Mouse (Mus musculus) liver, embryonic 16.5 days (tissue): Measurements from ENCODE around the gene Prrc2a. TPM values are rescaled to one million over a fixed set of nuclear protein-coding genes. Genes with fewer than 3 reads are reported as not detected.
A peak's percentile ranks its signal among the peaks of the same experiment; 100 is the strongest.

ENCODE experiments used
- ATAC-seq: fragments of 200-750 bp; cut with Nextera tagmentation; 2 replicates; pipeline ENCODE4 v1.8.0; 2017; ENCODE audit warnings: low read depth, mild to moderate bottlenecking, moderate number of reproducible peaks, moderate library complexity
- H3K27ac ChIP-seq: fragments of 300-500 bp; sonication (generic); 2 replicates; pipeline ENCODE4 v1.5.1; 2014; ENCODE audit warnings: mild to moderate bottlenecking, low read length
- H3K27me3 ChIP-seq: fragments of 300-500 bp; sonication (generic); 2 replicates; pipeline ENCODE4 v1.6.1; 2014; ENCODE audit warnings: low read depth, low read length, mixed read lengths; ENCODE audit not compliant: control insufficient read depth, insufficient read depth
- H3K36me3 ChIP-seq: fragments of 300-500 bp; sonication (generic); 2 replicates; pipeline ENCODE4 v1.6.1; 2014; ENCODE audit warnings: mild to moderate bottlenecking; ENCODE audit not compliant: control insufficient read depth, insufficient read depth
- H3K4me1 ChIP-seq: fragments of 300-500 bp; sonication (generic); 2 replicates; pipeline ENCODE4 v1.6.1; 2014; ENCODE audit warnings: low read depth, low read length, mixed read lengths; ENCODE audit not compliant: control insufficient read depth
- H3K4me2 ChIP-seq: fragments of 300-500 bp; sonication (generic); 2 replicates; pipeline ENCODE4 v1.6.1; 2014; ENCODE audit warnings: low read depth, low read length, mixed read lengths
- H3K4me3 ChIP-seq: fragments of 300-500 bp; sonication (generic); 2 replicates; pipeline ENCODE4 v1.5.1; 2014; ENCODE audit warnings: low read depth, mild to moderate bottlenecking, low read length
- H3K9ac ChIP-seq: fragments of 300-500 bp; sonication (generic); 2 replicates; pipeline ENCODE4 v1.6.1; 2014; ENCODE audit warnings: low read depth, low read length
- H3K9me3 ChIP-seq: fragments of 300-500 bp; sonication (generic); replicated peaks from 2 replicates; pipeline ENCODE4 v1.6.1; 2016; ENCODE audit warnings: low read length; ENCODE audit not compliant: control insufficient read depth
- WGBS: fragments of 180-500 bp; shearing (Covaris S2); extraction: QIAGEN DNeasy Blood & Tissue Kit; methylation state at CpG from one replicate; pipeline ENCODE4 v1.1.7; 2014; ENCODE audit not compliant: insufficient replicate concordance; 5-methylcytosine and 5-hydroxymethylcytosine counted together
- polyA plus RNA-seq: library from polyadenylated mRNA; unstranded; fragments of >200 nt; fragmentation: Nextera tagmentation; extraction: Ambion mirVana; gene quantifications from 2 replicates; pipeline ENCODE4 v1.2.1, GENCODE M21; 2015

Prrc2a gene
- polyA plus RNA-seq, result 38.4 and 45.0 TPM in 2 replicates

DNA sequence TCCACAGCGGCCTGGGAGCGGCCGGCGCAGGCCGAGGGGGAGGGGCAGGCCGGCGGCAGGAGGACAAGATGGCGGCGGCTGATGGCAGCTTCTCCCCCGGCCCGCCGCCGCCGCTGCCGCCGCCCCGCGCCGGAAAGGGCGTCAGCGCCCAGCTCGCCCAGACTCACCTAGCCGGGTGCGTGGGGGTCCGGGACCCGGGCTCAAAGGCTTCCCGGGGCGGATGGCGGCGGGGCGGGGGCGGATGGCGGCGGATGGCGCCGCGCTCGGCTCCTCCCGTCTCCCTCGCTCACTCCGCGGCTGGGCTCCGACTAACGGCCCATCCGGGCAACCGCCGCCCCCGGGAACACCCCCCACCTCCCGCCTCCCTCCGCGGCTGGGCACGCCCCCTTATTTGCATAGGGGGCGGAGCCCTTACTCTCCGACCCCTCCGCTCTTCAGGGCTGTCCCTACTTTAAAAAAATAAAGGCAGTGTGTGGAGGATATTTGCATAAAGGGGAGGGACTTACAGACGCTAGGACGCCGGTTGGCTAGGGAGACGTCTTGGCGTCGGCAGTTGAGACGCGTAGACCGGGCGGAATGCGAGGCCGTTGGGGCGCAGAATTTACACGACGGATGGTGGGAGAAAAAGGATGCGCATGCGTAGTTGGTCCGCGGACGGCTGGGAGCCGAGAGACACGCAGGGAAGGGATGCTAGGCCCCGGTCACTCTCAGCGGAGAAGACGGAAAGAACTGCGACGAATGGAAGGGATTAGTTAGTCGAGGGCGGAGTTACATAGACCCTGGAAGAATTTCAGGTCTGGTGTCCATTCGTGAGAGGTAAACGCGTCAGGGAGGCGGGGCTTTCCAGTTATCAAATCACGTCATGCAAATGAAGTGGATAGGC, at the start of gene Prrc2a:
Gene Prrc2a (minus strand): TSS at position 330 of the 883 bp plus-strand sequence.
- H3K9me3 ChIP-seq, result no peaks in the 10 kb centered on the region
- under 1% methylated on average over 62 of the region's 89 CpGs for WGBS
- peak within 1 kb of the TSS; percentile 92 for H3K9ac ChIP-seq
- ATAC-seq, result peak; percentile 95
- H3K27ac ChIP-seq, result peak within 1 kb of the TSS; percentile 98
- peak within 1 kb of the TSS; percentile 81 for H3K4me3 ChIP-seq
- H3K4me1 ChIP-seq, result peaks cover 25% of the 10 kb centered on the region
- H3K27me3 ChIP-seq, result no peaks in the 10 kb centered on the region
- H3K36me3 ChIP-seq, result peaks cover 24% of the 10 kb centered on the region
- peak within 1 kb of the TSS; percentile 90 for H3K4me2 ChIP-seq

DNA sequence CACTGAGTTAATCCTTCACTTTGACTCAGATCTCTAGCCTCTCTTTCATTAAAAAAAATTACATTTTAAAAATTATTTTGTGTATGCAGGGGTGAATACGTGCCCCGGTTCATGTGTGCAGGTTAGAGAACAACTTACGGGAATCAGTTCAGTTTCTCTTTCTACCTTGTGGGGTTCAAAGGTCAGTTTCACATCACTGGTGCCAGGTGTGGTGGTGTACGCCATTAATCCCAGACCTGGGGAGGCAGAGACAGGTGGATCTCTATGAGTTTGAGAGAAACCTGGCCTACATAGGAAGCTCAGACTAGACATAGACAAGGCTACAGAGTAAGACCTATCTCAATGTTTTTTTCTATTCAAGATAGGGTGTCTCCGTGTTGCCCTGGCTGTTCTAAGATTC, 48.4 kb upstream of the Prrc2a start:
- Histone ChIP-seq H3K27me3 (no peaks in the 10 kb centered on the region), H3K4me3 (no peak overlapping the region), H3K9me3 (no peaks in the 10 kb centered on the region), H3K4me2 (no peak overlapping the region), H3K4me1 (peaks cover 3% of the 10 kb centered on the region; the same call in 1 of the 2 replicates), H3K9ac (no peak overlapping the region), H3K36me3 (no peaks in the 10 kb centered on the region), H3K27ac (no peak overlapping the region)
- no peak for ATAC-seq
- 71% methylated on average over 5 of the region's 5 CpGs for WGBS

DNA sequence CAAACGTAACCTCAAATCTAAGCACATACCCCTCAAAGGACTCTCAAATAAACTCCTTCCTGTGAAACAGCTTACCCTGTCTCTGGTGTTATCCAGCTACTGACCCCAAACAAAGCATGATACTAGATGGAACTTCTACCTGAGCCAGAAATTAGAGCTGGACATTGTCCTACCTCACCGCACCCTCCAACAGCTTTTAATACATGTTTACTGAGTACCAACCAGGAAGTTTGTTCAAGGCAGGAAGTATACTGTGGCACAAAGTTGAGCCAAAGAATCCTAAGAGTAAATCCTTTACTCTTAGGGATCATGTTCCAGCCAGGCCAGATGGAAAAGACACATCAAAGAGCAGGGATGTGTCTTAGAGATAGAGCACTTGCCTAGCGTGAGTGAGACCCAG, 45.9 kb upstream of the Prrc2a start:
- WGBS, result 45% methylated on average over 3 of the region's 3 CpGs
- Histone ChIP-seq H3K4me1 (peaks cover 3% of the 10 kb centered on the region; the same call in 1 of the 2 replicates), H3K27ac (no peak overlapping the region), H3K36me3 (no peaks in the 10 kb centered on the region), H3K9ac (no peak overlapping the region), H3K4me3 (no peak overlapping the region), H3K27me3 (no peaks in the 10 kb centered on the region), H3K9me3 (no peaks in the 10 kb centered on the region), H3K4me2 (no peak overlapping the region)
- no peak for ATAC-seq

GRCm38 (mm10) chr17:35209785-35210535, 45.3 kb upstream of the Prrc2a start:
- WGBS, result 42% methylated on average over 12 of the region's 12 CpGs
- Histone ChIP-seq H3K27me3 (peaks cover 5% of the 10 kb centered on the region), H3K4me1 (peaks cover 3% of the 10 kb centered on the region; the same call in 1 of the 2 replicates), H3K4me2 (no peak overlapping the region), H3K4me3 (no peak overlapping the region), H3K9me3 (no peaks in the 10 kb centered on the region), H3K9ac (no peak overlapping the region), H3K36me3 (no peaks in the 10 kb centered on the region), H3K27ac (no peak overlapping the region)
- no peak for ATAC-seq

- Histone ChIP-seq H3K36me3 (no peaks in the 10 kb centered on the region), H3K27me3 (peaks cover 32% of the 10 kb centered on the region), H3K9me3 (no peaks in the 10 kb centered on the region), H3K9ac (no peak overlapping the region), H3K4me3 (no peak overlapping the region), H3K4me2 (no peak overlapping the region), H3K4me1 (no peaks in the 10 kb centered on the region), H3K27ac (no peak overlapping the region)
- 49% methylated on average over 10 of the region's 10 CpGs for WGBS
- no peak for ATAC-seq
Observed at GRCm38 (mm10) chr17:35205380-35205769, 40.7 kb upstream of the Prrc2a start.

DNA sequence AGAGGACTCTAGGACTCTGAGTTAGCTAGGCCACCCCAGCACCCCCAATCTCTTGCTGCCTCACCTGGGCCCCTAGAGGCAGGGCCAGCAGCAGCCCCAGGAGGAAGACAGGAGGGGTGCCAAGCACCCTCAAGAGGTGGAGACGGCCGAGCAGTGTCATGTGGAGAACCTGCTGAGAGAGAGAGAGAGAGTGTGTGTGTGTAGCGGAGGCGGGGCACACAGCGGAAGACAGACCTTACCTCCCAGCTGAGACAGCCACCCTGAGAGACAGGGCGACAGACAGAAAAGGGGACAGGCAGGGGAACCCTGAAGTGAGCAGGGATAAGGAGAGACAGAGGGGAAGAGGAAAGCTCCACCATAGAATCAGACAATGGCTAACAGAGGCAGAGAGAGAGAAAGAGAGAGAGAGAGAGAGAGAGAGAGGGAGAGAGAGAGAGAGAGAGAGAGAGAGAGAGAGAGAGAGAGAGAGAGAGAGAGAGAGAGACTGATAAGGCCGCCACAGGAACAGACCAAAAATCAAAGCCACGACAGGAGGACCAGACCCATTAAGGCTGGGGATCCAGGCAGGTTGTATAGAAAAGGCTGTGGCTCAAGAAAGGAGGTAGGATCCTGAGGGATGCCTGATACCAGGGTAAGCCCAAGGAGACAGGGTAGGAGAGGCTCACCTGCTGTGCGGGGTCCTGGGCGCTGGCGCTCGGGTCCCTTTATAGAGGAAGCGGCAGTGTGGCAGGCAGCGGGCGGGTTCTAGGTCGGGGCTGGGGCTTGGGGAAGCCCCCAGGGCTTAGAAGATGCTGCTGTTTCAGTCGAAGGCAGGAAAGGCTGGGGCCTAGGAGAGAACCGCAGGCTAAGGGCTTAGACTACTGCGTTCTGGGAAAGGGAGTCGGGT, 40.0 kb upstream of the Prrc2a start, which contains the start of gene Lta:
Gene Lta (minus strand): TSS at position 858 of the 886 bp plus-strand sequence.
- no peak for ATAC-seq
- Histone ChIP-seq H3K4me2 (no peak within 1 kb of the TSS), H3K9me3 (no peaks in the 10 kb centered on the region), H3K36me3 (no peaks in the 10 kb centered on the region), H3K4me3 (no peak within 1 kb of the TSS), H3K9ac (no peak within 1 kb of the TSS), H3K27me3 (peaks cover 35% of the 10 kb centered on the region), H3K27ac (no peak within 1 kb of the TSS), H3K4me1 (no peaks in the 10 kb centered on the region)
- 34% methylated on average over 20 of the region's 20 CpGs for WGBS

DNA sequence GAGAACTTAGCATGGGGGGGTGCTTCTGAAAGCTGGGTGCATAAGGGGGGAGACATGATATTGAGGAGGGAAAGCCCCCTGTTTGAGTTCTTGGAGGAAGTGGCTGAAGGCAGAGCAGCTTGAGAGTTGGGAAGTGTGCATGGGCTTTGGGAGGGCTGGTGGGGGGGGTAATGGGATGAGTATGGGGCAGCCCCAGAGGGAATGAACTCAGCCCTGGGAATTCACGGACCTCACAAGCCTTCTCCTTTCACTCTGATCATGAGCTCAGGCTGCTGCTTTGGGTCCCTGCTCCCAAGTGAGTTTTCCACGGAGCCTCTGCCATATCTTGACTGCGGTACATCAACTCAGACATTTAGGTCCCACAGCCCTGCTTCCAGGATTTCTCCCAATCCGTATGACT, 37.7 kb upstream of the Prrc2a start:
- Histone ChIP-seq H3K9me3 (no peaks in the 10 kb centered on the region), H3K4me2 (peak overlapping the region; percentile 26), H3K9ac (no peak overlapping the region), H3K27ac (no peak overlapping the region), H3K4me1 (no peaks in the 10 kb centered on the region), H3K27me3 (peaks cover 35% of the 10 kb centered on the region), H3K4me3 (no peak overlapping the region), H3K36me3 (no peaks in the 10 kb centered on the region)
- WGBS, result 70% methylated on average over 4 of the region's 4 CpGs
- no peak for ATAC-seq

DNA sequence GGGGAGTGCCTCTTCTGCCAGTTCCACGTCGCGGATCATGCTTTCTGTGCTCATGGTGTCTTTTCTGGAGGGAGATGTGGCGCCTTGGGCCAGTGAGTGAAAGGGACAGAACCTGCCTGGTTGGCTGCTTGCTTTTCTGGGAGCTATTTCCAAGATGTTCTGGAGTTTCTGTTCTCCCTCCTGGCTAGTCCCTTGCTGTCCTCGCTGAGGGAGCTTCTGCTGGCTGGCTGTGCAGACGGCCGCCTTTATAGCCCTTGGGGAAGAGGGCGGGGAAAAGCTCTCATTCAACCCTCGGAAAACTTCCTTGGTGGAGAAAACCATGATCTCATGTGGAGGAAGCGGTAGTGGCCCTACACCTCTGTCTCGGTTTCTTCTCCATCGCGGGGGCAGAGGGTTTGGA, 37.1 kb upstream of the Prrc2a start, which contains the start of gene Tnf:
Gene Tnf (minus strand): TSS at position 221 of the 400 bp plus-strand sequence.
- Histone ChIP-seq H3K4me1 (no peaks in the 10 kb centered on the region), H3K9ac (0 out of 2 replicates have a peak within 1 kb of the TSS, but pooled peaks have one; percentile 1), H3K9me3 (no peaks in the 10 kb centered on the region), H3K4me2 (peak within 1 kb of the TSS; percentile 26), H3K36me3 (no peaks in the 10 kb centered on the region), H3K4me3 (peak within 1 kb of the TSS; percentile 30), H3K27me3 (peaks cover 38% of the 10 kb centered on the region), H3K27ac (peak within 1 kb of the TSS; percentile 72)
- WGBS, result 13% methylated on average over 13 of the region's 13 CpGs
- no peak for ATAC-seq
